Comparison of ENCODE assay signal across 1 mouse cellular context in the genomic region with DNA sequence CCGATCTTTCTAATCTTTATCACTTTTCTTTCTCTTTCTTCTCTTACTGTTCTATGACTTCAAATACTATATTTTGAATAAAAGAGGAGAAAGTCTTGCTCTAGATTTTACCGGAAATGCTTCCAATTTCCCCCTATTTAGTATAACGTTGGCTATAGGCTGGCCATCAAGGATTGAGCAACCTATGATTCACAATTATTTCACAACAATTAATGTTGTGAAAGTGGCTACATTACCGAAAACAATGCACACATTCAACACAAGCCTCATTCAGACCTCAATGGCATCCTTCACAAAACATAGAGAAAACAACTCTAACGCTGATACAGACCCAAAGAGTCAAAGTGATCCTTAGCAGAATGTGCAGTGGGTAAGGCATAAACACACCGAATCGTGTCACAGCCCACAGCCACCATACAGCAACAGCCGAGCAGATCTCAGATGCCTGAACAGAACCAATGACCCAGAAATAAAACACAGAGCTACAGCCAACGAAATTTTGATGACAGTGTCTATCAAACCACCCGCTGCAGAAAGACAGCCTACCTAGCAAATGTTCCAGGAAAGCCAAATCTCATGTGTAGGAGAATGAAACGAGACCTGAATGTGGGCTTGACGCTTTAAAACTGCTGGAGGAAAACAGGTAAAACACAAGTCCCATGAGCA.
TF ChIP-seq lines count a peak whose summit lies in the region.

No protein-coding gene starts in this region.

TF ChIP-seq in C2C12, 6 proteins besides CTCF, POLR2A, EP300 and RAD21:
- TF ChIP-seq FOSL1 (IDR thresholded peaks at IDR 0.05; ENCODE audit: insufficient read depth, low read length, poor library complexity, severe bottlenecking) (no peak), MYOG (IDR thresholded peaks at IDR 0.05; ENCODE audit: control insufficient read depth, extremely low read depth, insufficient read length) (no peak), CEBPB (IDR thresholded peaks at IDR 0.05; ENCODE audit: low read depth) (peak; percentile 30)
